Comparison of ENCODE assay signal across 25 mouse cellular contexts in the genomic region with DNA sequence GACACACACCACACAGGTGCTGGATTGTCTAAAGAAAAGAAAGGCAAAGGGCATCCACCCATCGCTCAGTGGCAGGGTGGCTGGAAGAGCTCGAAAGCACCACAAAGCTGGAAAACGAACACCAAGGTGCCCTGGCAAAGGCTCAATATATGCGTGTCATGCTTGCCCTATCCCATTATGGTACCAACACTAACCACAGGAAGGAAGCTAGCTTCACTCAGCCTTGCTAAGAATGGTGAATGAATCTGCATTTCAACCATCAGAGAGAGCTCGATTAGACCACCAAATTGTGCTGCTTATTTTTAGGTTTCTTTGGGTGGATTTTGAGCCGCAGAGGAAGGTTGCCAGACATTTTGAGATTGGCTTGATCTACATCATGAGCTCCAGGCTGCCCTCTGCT. TPM values are rescaled to one million over a fixed set of nuclear protein-coding genes. Genes with fewer than 3 reads are reported as not detected.
DNase-seq lines count a peak whose midpoint lies in the region; ATAC-seq and TF ChIP-seq lines count a peak whose summit lies in the region.
"Had no signal": no experiment of that assay in that cellular context is flagged by ENCODE, and none has a peak within 500 bp of the region (broad histone marks: within the 10 kb centered on the region; RNA-seq: fewer than 3 reads in every experiment).

No protein-coding gene starts in this region.

- DNase-seq in heart, adult 11 months = peak; percentile 27
- no peak for DNase-seq in heart, adult 18-20 months
- peak; percentile 69 for DNase-seq in 416B (ENCODE audit: low read depth)
- DNase-seq in urinary bladder, postnatal 25 days (ENCODE audit: low spot score) = no peak
- DNase-seq in stomach, postnatal 0 days (ENCODE audit: low spot score) = no peak
- DNase-seq: adrenal gland, adult 8-10 months; adrenal gland, postnatal 14 days; adrenal gland, postnatal 36 days; cerebellum, adult 11-12 months; cerebellum, adult 2 months; cerebellum, adult 9-10 months; cerebellum, postnatal 10 days; cerebellum, postnatal 25 days; embryo, embryonic 11 days had no signal

- H3K36me3 ChIP-seq in stomach, postnatal 0 days (ENCODE audit: control insufficient read depth, insufficient read depth, low read length) = no peaks in the 10 kb centered on the region
- H3K36me3 ChIP-seq: embryonic facial prominence, embryonic 13.5 days; embryonic facial prominence, embryonic 15.5 days; forebrain, embryonic 10.5 days; forebrain, embryonic 12.5 days had no signal

- ATAC-seq in granulocyte monocyte progenitor cell, adult 5-6 weeks (replicated peaks; ENCODE audit: poor library complexity, severe bottlenecking) = peak; percentile 56
- peak; percentile 77 for ATAC-seq in megakaryocyte progenitor cell, adult 5-6 weeks (replicated peaks; ENCODE audit: poor library complexity)
- ATAC-seq in stomach, postnatal 0 days (ENCODE audit: low FRiP score, low TSS enrichment) = no peak
- ATAC-seq: activated CD4-positive, CD25-positive, alpha-beta regulatory T cell, adult 4 months; forebrain, embryonic 14.5 days; forebrain, embryonic 16.5 days had no signal

- H3K4me3 ChIP-seq in stomach, postnatal 0 days (ENCODE audit: low read depth, low read length) = no peak overlapping the region
- H3K4me3 ChIP-seq: embryonic facial prominence, embryonic 13.5 days; embryonic facial prominence, embryonic 15.5 days; erythroblast, embryonic 14.5 days; forebrain, embryonic 10.5 days; forebrain, embryonic 12.5 days had no signal

- H3K27me3 ChIP-seq in stomach, postnatal 0 days (ENCODE audit: control insufficient read depth, insufficient read depth, low read length) = no peaks in the 10 kb centered on the region
- H3K27me3 ChIP-seq: embryonic facial prominence, embryonic 15.5 days; forebrain, embryonic 12.5 days had no signal

- H3K27ac ChIP-seq in stomach, postnatal 0 days (replicated peaks) = no peak overlapping the region
- H3K27ac ChIP-seq: embryonic facial prominence, embryonic 13.5 days; embryonic facial prominence, embryonic 15.5 days; forebrain, embryonic 10.5 days; forebrain, embryonic 12.5 days had no signal

- no peak overlapping the region for H3K9ac ChIP-seq in stomach, postnatal 0 days (ENCODE audit: low read length)
- H3K9ac ChIP-seq: embryonic facial prominence, embryonic 13.5 days; embryonic facial prominence, embryonic 15.5 days; forebrain, embryonic 12.5 days had no signal

- TF ChIP-seq EP300 in stomach, postnatal 0 days (optimal IDR thresholded peaks at IDR 0.05) = no peak

- no peak overlapping the region for H3K4me2 ChIP-seq in stomach, postnatal 0 days (replicated peaks; ENCODE audit: low read depth)
- H3K4me2 ChIP-seq: embryonic facial prominence, embryonic 13.5 days; embryonic facial prominence, embryonic 15.5 days; forebrain, embryonic 12.5 days had no signal

- no peaks in the 10 kb centered on the region for H3K9me3 ChIP-seq in stomach, postnatal 0 days (ENCODE audit: control insufficient read depth, low read length)
- H3K9me3 ChIP-seq: embryonic facial prominence, embryonic 13.5 days; embryonic facial prominence, embryonic 15.5 days; forebrain, embryonic 10.5 days; forebrain, embryonic 12.5 days had no signal

- no peak for TF ChIP-seq CTCF in stomach, postnatal 0 days (IDR thresholded peaks at IDR 0.05; ENCODE audit: low read depth)

- WGBS in stomach, postnatal 0 days = 82% methylated on average over 6 of the region's 6 CpGs

- H3K4me1 ChIP-seq in stomach, postnatal 0 days (replicated peaks; ENCODE audit: control insufficient read depth, insufficient read depth) = no peaks in the 10 kb centered on the region
- H3K4me1 ChIP-seq: embryonic facial prominence, embryonic 13.5 days; embryonic facial prominence, embryonic 15.5 days; forebrain, embryonic 10.5 days; forebrain, embryonic 12.5 days had no signal

RNA-seq across cellular contexts. Expression of a gene that starts 13.4 kb away (rescaled TPM):
- total RNA-seq in heart, adult 18-20 months (2021) = 1 to 10 TPM; 4.2 to 7.5 TPM
- 2.1 and 2.9 TPM in 2 replicates for total RNA-seq in granulocyte monocyte progenitor cell, adult 5-6 weeks (2014; fragmentation: Nextera tagmentation)
- total RNA-seq in granulocyte monocyte progenitor cell, adult 5-6 weeks (2017) = 1.6 and 2.8 TPM in 2 replicates
- total RNA-seq in megakaryocyte progenitor cell, adult 5-6 weeks (2015) = 0.81 and 0.89 TPM in 2 replicates
- 1.8 and 2.8 TPM in 2 replicates for total RNA-seq in megakaryocyte progenitor cell, adult 5-6 weeks (2017)
- polyA plus RNA-seq in stomach, postnatal 0 days (2015; fragmentation: Nextera tagmentation; extraction: Ambion mirVana) = 6.7 and 7.0 TPM in 2 replicates
- total RNA-seq: MEL had no signal
- polyA plus RNA-seq: erythroblast, embryonic 14.5 days had no signal

RNA-seq across cellular contexts. Expression of a gene that starts 31.9 kb away (rescaled TPM):
- 10 to 100 TPM; 14.8 to 19.3 TPM for total RNA-seq in heart, adult 18-20 months (2021)
- 14.2 and 15.6 TPM in 2 replicates for total RNA-seq in granulocyte monocyte progenitor cell, adult 5-6 weeks (2014; fragmentation: Nextera tagmentation)
- total RNA-seq in granulocyte monocyte progenitor cell, adult 5-6 weeks (2017) = 18.9 and 28.9 TPM in 2 replicates
- 21.1 and 23.8 TPM in 2 replicates for total RNA-seq in megakaryocyte progenitor cell, adult 5-6 weeks (2015)
- total RNA-seq in megakaryocyte progenitor cell, adult 5-6 weeks (2017) = 22.5 and 24.0 TPM in 2 replicates
- 31.1 and 32.4 TPM in 2 replicates for polyA plus RNA-seq in stomach, postnatal 0 days (2015; fragmentation: Nextera tagmentation; extraction: Ambion mirVana)

Comparison
In these comparisons a context has a peak if more than half of its experiments do, and no peak if none do; other contexts are left out.
1. DNase-seq: peak in heart, adult 11 months (single experiment) and 416B (single experiment); none in heart, adult 18-20 months (0 of 2), urinary bladder, postnatal 25 days (single experiment) and stomach, postnatal 0 days (single experiment).